Mouse (Mus musculus) spleen, adult 2 months (tissue): ENCODE measurements around the gene Ebf3.

ENCODE experiments used
- CTCF ChIP-seq: fragments of 200-500 bp; IDR thresholded peaks from 2 replicates; pipeline ENCODE4 v1.5.1; 2011; ENCODE audit warnings: mild to moderate bottlenecking, inconsistent platforms; ENCODE audit not compliant: insufficient read depth, insufficient read length, insufficient replicate concordance; ENCODE audit errors: extremely low read depth
- POLR2A ChIP-seq: fragments of 200-500 bp; IDR thresholded peaks from 2 replicates; pipeline ENCODE4 v1.6.1; 2011; ENCODE audit warnings: low read depth, low read length, inconsistent platforms

GRCm38 (mm10) chr7:137310876-137311275 lies 3.4 kb downstream of the Ebf3 start:
- no peak for TF ChIP-seq CTCF
- no peak for TF ChIP-seq POLR2A
